Mouse (Mus musculus) midbrain, embryonic 13.5 days (tissue): ENCODE measurements at regions not wholly inside any gene's neighbourhood (a gene's known extent, or its start where the extent isn't known, plus 50 kb on each side); places are given as distances from the start of the nearest gene placed in this dataset.

Experiments
- ATAC-seq: fragments of 200-750 bp; cut with Nextera tagmentation; 2 replicates; pipeline ENCODE4 v1.8.0; 2017; ENCODE audit warnings: mild to moderate bottlenecking, moderate TSS enrichment, moderate library complexity
- H3K27ac ChIP-seq: fragments of 300-500 bp; sonication (generic); 2 replicates; pipeline ENCODE4 v1.5.1; 2015; ENCODE audit warnings: inconsistent platforms, mild to moderate bottlenecking, moderate library complexity
- H3K27me3 ChIP-seq: fragments of 300-500 bp; sonication (generic); 2 replicates; pipeline ENCODE4 v1.6.1; 2015; ENCODE audit warnings: mild to moderate bottlenecking, inconsistent platforms
- H3K36me3 ChIP-seq: fragments of 300-500 bp; sonication (generic); 2 replicates; pipeline ENCODE4 v1.6.1; 2015; ENCODE audit warnings: mild to moderate bottlenecking, inconsistent platforms
- H3K4me1 ChIP-seq: fragments of 300-500 bp; sonication (generic); replicated peaks from 2 replicates; pipeline ENCODE4 v1.6.1; 2015; ENCODE audit warnings: inconsistent platforms
- H3K4me2 ChIP-seq: fragments of 300-500 bp; sonication (generic); replicated peaks from 2 replicates; pipeline ENCODE4 v1.6.1; 2015; ENCODE audit warnings: moderate library complexity, mild to moderate bottlenecking, inconsistent platforms
- H3K4me3 ChIP-seq: fragments of 300-500 bp; sonication (generic); replicated peaks from 2 replicates; pipeline ENCODE4 v1.5.1; 2015; ENCODE audit warnings: mild to moderate bottlenecking, inconsistent platforms
- H3K9ac ChIP-seq: fragments of 300-500 bp; sonication (generic); replicated peaks from 2 replicates; pipeline ENCODE4 v1.6.1; 2015; ENCODE audit warnings: mild to moderate bottlenecking, inconsistent platforms
- H3K9me3 ChIP-seq: fragments of 300-500 bp; sonication (generic); 2 replicates; pipeline ENCODE4 v1.6.1; 2016; ENCODE audit warnings: mild to moderate bottlenecking, inconsistent platforms
- WGBS: fragments of 180-500 bp; shearing (Covaris S2); methylation state at CpG from one replicate; pipeline ENCODE4 v1.1.7; 2015; 5-methylcytosine and 5-hydroxymethylcytosine counted together

GRCm38 (mm10) chr4:64259348-64260187 is 212.8 kb upstream of the Tnc start:
- Histone ChIP-seq H3K27ac (no peak overlapping the region), H3K36me3 (no peaks in the 10 kb centered on the region), H3K4me2 (no peak overlapping the region), H3K27me3 (no peaks in the 10 kb centered on the region), H3K4me3 (no peak overlapping the region), H3K9ac (no peak overlapping the region), H3K4me1 (no peaks in the 10 kb centered on the region), H3K9me3 (no peaks in the 10 kb centered on the region)
- 65% methylated on average over 6 of the region's 6 CpGs for WGBS
- peak; percentile 45; the same call in 1 of the 2 replicates for ATAC-seq

- Histone ChIP-seq H3K27ac (no peak overlapping the region), H3K36me3 (no peaks in the 10 kb centered on the region), H3K9me3 (no peaks in the 10 kb centered on the region), H3K27me3 (no peaks in the 10 kb centered on the region), H3K4me3 (no peak overlapping the region), H3K4me2 (no peak overlapping the region), H3K9ac (no peak overlapping the region), H3K4me1 (no peaks in the 10 kb centered on the region)
- 57% methylated on average over 8 of the region's 8 CpGs for WGBS
- ATAC-seq = no peak
Measured at GRCm38 (mm10) chr4:64255253-64255652, 208.4 kb upstream of the Tnc start.

GRCm38 (mm10) chr4:64250691-64251090 is 203.9 kb upstream of the Tnc start:
- Histone ChIP-seq H3K4me3 (no peak overlapping the region), H3K9ac (no peak overlapping the region), H3K36me3 (no peaks in the 10 kb centered on the region), H3K4me1 (no peaks in the 10 kb centered on the region), H3K9me3 (no peaks in the 10 kb centered on the region), H3K4me2 (no peak overlapping the region), H3K27me3 (no peaks in the 10 kb centered on the region), H3K27ac (no peak overlapping the region)
- 91% methylated on average over 5 of the region's 5 CpGs for WGBS
- ATAC-seq = no peak

DNA sequence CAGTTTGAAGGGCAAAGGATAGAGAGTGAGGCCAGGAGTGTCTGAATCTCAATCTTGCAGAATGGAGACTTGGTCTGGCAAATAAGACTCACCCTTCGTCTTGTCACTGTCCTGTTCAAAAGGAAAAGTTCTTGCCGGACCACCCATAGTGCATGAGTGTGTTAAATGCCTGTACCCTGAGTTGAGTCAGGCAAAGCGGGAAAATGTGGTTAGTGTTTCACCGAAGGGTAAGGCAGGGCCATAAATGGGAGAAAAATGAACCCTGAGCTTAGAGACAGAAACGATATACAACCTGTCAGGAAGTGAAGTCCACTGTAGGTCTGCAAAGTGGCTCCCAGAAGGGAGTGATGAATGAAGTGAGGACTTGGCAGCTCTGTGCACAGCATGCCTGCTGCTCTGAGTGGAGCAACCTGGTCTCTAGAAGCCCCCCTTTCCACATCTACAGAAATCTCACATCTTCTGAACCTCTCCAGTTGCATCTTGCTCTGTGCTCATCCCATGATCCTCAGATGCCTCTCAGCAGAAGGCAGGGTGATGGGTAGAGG is 191.5 kb upstream of the Tnc start:
- Histone ChIP-seq H3K27ac (no peak overlapping the region), H3K4me3 (no peak overlapping the region), H3K4me2 (no peak overlapping the region), H3K4me1 (no peaks in the 10 kb centered on the region), H3K9me3 (no peaks in the 10 kb centered on the region), H3K27me3 (no peaks in the 10 kb centered on the region), H3K36me3 (no peaks in the 10 kb centered on the region), H3K9ac (no peak overlapping the region)
- no peak for ATAC-seq
- 86% methylated on average over 5 of the region's 5 CpGs for WGBS

DNA sequence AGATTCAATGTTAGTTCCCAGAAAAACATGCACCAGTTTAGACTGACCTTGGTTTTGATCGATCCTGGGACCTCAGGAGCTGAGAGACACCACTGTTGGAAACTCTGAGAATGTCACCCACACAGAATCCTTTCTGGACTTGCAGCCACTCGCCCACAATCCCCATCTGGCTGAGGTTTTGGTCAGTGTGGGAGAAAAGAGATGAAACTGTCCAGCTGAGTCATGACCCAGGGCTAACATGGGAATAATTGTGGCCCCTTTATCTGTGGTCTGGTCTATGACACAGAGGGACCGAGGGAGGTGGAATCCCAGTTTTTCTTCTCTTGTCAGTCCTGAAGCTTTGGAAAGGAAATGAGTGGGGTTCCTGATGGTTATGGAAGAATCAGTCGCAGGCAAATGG is 188.7 kb upstream of the Tnc start:
- no peak overlapping the region for H3K9ac ChIP-seq
- no peak for ATAC-seq
- no peak overlapping the region for H3K4me3 ChIP-seq
- no peaks in the 10 kb centered on the region for H3K4me1 ChIP-seq
- no peaks in the 10 kb centered on the region for H3K9me3 ChIP-seq
- no peaks in the 10 kb centered on the region for H3K36me3 ChIP-seq
- WGBS = 85% methylated on average over 4 of the region's 4 CpGs
- H3K4me2 ChIP-seq = no peak overlapping the region
- H3K27me3 ChIP-seq = no peaks in the 10 kb centered on the region
- H3K27ac ChIP-seq = no peak overlapping the region

DNA sequence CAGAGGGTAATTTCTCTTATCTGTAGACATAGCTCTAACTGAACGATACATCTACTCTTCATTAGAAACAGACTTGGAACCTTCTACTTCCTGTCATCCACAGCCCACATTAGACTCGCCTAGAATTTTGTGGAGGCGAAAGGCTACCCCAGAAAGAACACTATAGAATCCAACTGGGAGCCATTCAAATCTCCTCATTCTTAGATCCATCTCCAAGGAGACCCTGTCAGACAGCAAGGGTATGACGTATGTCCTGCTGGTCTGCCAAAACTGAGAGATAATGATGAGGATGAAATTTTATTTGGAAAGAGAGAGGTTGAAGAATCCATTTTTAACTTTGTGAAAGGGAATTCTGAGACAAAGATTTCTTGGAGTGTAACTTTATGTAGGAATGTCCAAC is 185.3 kb upstream of the Tnc start:
- Histone ChIP-seq H3K9me3 (no peaks in the 10 kb centered on the region), H3K4me2 (no peak overlapping the region), H3K4me3 (no peak overlapping the region), H3K9ac (no peak overlapping the region), H3K27me3 (no peaks in the 10 kb centered on the region), H3K4me1 (no peaks in the 10 kb centered on the region), H3K27ac (no peak overlapping the region), H3K36me3 (no peaks in the 10 kb centered on the region)
- WGBS = 44% methylated on average over 4 of the region's 4 CpGs
- no peak for ATAC-seq

- Histone ChIP-seq H3K27me3 (no peaks in the 10 kb centered on the region), H3K4me1 (no peaks in the 10 kb centered on the region), H3K27ac (no peak overlapping the region), H3K9ac (no peak overlapping the region), H3K4me3 (no peak overlapping the region), H3K9me3 (no peaks in the 10 kb centered on the region), H3K36me3 (no peaks in the 10 kb centered on the region), H3K4me2 (no peak overlapping the region)
- 81% methylated on average over 3 of the region's 3 CpGs for WGBS
- ATAC-seq = no peak
Measured at GRCm38 (mm10) chr4:64228341-64228740, 181.5 kb upstream of the Tnc start.

- Histone ChIP-seq H3K27ac (no peak overlapping the region), H3K9me3 (no peaks in the 10 kb centered on the region)
- ATAC-seq = no peak
Measured at GRCm38 (mm10) chr4:64226635-64227034, 179.8 kb upstream of the Tnc start.

DNA sequence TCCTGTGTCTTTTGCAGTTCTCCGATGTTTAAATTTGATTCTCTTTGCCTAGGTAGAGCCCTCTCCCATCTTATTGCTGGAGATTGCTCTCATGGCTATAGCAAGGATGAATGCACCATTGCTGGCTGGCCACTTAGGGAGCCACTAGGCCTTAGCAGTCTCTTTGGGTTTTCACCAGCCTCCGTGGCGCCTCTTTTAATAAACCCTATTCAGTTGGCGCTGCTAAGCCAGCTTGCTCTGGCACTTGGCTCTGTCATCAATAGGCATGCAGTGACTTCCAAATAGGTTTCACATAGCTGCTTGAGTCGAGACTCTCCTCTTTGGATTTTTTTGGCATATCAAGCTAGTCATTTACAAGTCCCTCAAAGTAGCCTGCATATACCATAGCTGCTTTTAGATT is 178.1 kb upstream of the Tnc start:
- Histone ChIP-seq H3K9me3 (no peaks in the 10 kb centered on the region), H3K27ac (no peak overlapping the region), H3K9ac (no peak overlapping the region), H3K36me3 (no peaks in the 10 kb centered on the region), H3K4me1 (no peaks in the 10 kb centered on the region), H3K4me2 (no peak overlapping the region), H3K27me3 (no peaks in the 10 kb centered on the region), H3K4me3 (no peak overlapping the region)
- WGBS = 77% methylated on average over 5 of the region's 5 CpGs
- no peak for ATAC-seq

More at GRCm38 (mm10) chr4:64226635-64227034, 179.8 kb upstream of the Tnc start:
- Histone ChIP-seq H3K36me3 (no peaks in the 10 kb centered on the region), H3K4me1 (no peaks in the 10 kb centered on the region), H3K4me3 (no peak overlapping the region), H3K9ac (no peak overlapping the region), H3K27me3 (no peaks in the 10 kb centered on the region), H3K4me2 (no peak overlapping the region)

DNA sequence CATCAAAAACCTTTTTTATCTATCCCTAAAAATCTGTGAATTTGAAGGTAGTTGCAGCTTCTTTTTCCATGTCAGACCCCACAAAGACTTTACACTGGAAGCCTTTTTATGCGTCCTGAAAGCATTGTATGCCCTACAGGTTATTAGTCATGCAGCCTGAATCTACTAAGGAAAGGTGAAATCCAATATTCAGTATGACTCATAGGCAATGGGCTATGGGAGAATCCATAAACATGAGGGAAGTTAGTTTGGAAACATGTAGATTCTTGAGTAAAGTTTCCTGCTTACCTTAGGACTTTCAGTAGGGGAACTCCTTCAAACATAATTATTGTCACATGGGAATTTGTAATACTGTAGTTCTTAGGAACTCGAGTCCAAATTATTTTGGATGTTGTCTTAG is 173.0 kb upstream of the Tnc start:
- Histone ChIP-seq H3K36me3 (no peaks in the 10 kb centered on the region), H3K27me3 (no peaks in the 10 kb centered on the region), H3K9me3 (no peaks in the 10 kb centered on the region), H3K9ac (no peak overlapping the region), H3K4me2 (no peak overlapping the region), H3K27ac (no peak overlapping the region), H3K4me1 (no peaks in the 10 kb centered on the region), H3K4me3 (no peak overlapping the region)
- no peak for ATAC-seq
- 81% methylated on average over 2 of the region's 2 CpGs for WGBS

- Histone ChIP-seq H3K4me1 (no peaks in the 10 kb centered on the region), H3K4me3 (no peak overlapping the region), H3K27me3 (no peaks in the 10 kb centered on the region), H3K9me3 (no peaks in the 10 kb centered on the region), H3K36me3 (no peaks in the 10 kb centered on the region), H3K4me2 (no peak overlapping the region), H3K9ac (no peak overlapping the region), H3K27ac (0 out of 2 replicates have a peak overlapping the region, but pooled peaks have one; percentile 2)
- peak; percentile 93 for ATAC-seq
- 28% methylated on average over 8 of the region's 8 CpGs for WGBS
Measured at GRCm38 (mm10) chr4:64207118-64207868, 160.5 kb upstream of the Tnc start.

GRCm38 (mm10) chr4:64200808-64201190 is 154.0 kb upstream of the Tnc start:
- Histone ChIP-seq H3K36me3 (no peaks in the 10 kb centered on the region), H3K9ac (no peak overlapping the region), H3K9me3 (no peaks in the 10 kb centered on the region), H3K27ac (no peak overlapping the region), H3K27me3 (no peaks in the 10 kb centered on the region), H3K4me1 (0 out of 2 replicates have a peak, but pooled peaks cover 3% of the 10 kb centered on the region), H3K4me3 (no peak overlapping the region), H3K4me2 (no peak overlapping the region)
- 95% methylated on average over 3 of the region's 3 CpGs for WGBS
- no peak for ATAC-seq
